23 mouse cellular contexts compared by ENCODE assay signal in genomic region chr8:11443611-11444010, GRCm38 (mm10). TPM values are rescaled to one million over a fixed set of nuclear protein-coding genes. Genes with fewer than 3 reads are reported as not detected.
DNase-seq lines count a peak whose midpoint lies in the region; ATAC-seq and TF ChIP-seq lines count a peak whose summit lies in the region.
"Had no signal": no experiment of that assay in that cellular context is flagged by ENCODE, and none has a peak within 500 bp of the region (broad histone marks: within the 10 kb centered on the region; RNA-seq: fewer than 3 reads in every experiment).

No protein-coding gene starts in this region.

- TF ChIP-seq POLR2A in lung, adult 2 months (IDR thresholded peaks at IDR 0.05; ENCODE audit: borderline replicate concordance, extremely low read depth, low read depth, low read length): no peak

- peaks cover 21% of the 10 kb centered on the region for H3K4me1 ChIP-seq in erythroblast, embryonic 14.5 days (ENCODE audit: control insufficient read depth)
- H3K4me1 ChIP-seq in liver, embryonic 14.5 days (replicated peaks; ENCODE audit: control insufficient read depth in 2 of 2, insufficient read depth in 2 of 2, low read length in 1 of 2): peaks cover 0 to 9% of the 10 kb centered on the region in 2 experiments; a peak in 1 of 4 replicates
- no peaks in the 10 kb centered on the region for H3K4me1 ChIP-seq in lung, adult 2 months (ENCODE audit: control insufficient read depth, insufficient read depth, low read length)
- H3K4me1 ChIP-seq: embryonic facial prominence, embryonic 13.5 days; heart, embryonic 15.5 days; hindbrain, embryonic 10.5 days had no signal

- H3K4me3 ChIP-seq in erythroblast, embryonic 14.5 days (replicated peaks): peak overlapping the region; percentile 55
- peak overlapping the region in 1 of 2 experiments; percentile 25; a peak in 2 of 4 replicates for H3K4me3 ChIP-seq in liver, embryonic 14.5 days (ENCODE audit: insufficient read depth in 1 of 2, low read depth in 2 of 2, low read length in 2 of 2)
- no peak overlapping the region for H3K4me3 ChIP-seq in lung, adult 2 months (replicated peaks; ENCODE audit: extremely low read depth, low read depth, low read length)
- H3K4me3 ChIP-seq: embryonic facial prominence, embryonic 13.5 days; forebrain, embryonic 10.5 days; heart, adult 2 months; heart, embryonic 15.5 days; hindbrain, embryonic 10.5 days had no signal

- DNase-seq in liver: peak; percentile 37
- no peak for DNase-seq in liver, embryonic 14.5 days (ENCODE audit: low read depth in 3 of 3, low spot score in 3 of 3)
- no peak for DNase-seq in adrenal gland, adult 2 months
- no peak for DNase-seq in lung, adult 2 months
- DNase-seq: adrenal gland, postnatal 14 days; B cell, adult 2 months; cerebellum, adult 18-20 months; cerebellum, adult 9-11 months; cerebellum, postnatal 36 days; heart, adult 2 months; heart, postnatal 14 days had no signal

- peak overlapping the region; percentile 20 for H3K4me2 ChIP-seq in liver, embryonic 14.5 days (ENCODE audit: low read depth)
- H3K4me2 ChIP-seq: embryonic facial prominence, embryonic 13.5 days; heart, embryonic 11.5 days; heart, embryonic 15.5 days; hindbrain, embryonic 14.5 days had no signal

- no peak for ATAC-seq in erythroblast, adult 5-6 weeks (replicated peaks; ENCODE audit: low FRiP score, poor library complexity, severe bottlenecking)
- ATAC-seq in liver, embryonic 14.5 days (ENCODE audit: insufficient read depth): peak; percentile 81; the same call in 1 of the 2 replicates
- ATAC-seq in megakaryocyte progenitor cell, adult 5-6 weeks (replicated peaks; ENCODE audit: poor library complexity): peak; percentile 35; the same call in 1 of the 2 replicates
- ATAC-seq: CD4-positive, CD25-positive, alpha-beta regulatory T cell, adult 4 months; forebrain, embryonic 14.5 days had no signal

- H3K9ac ChIP-seq in liver, embryonic 14.5 days (replicated peaks): no peak overlapping the region
- H3K9ac ChIP-seq: embryonic facial prominence, embryonic 13.5 days; heart, embryonic 15.5 days; hindbrain, embryonic 14.5 days had no signal

- no peak overlapping the region for H3K27ac ChIP-seq in liver, embryonic 14.5 days
- H3K27ac ChIP-seq: embryonic facial prominence, embryonic 13.5 days; heart, adult 2 months; heart, embryonic 15.5 days; hindbrain, embryonic 10.5 days; hindbrain, embryonic 14.5 days had no signal

- H3K27me3 ChIP-seq in erythroblast, embryonic 14.5 days (ENCODE audit: control insufficient read depth): no peaks in the 10 kb centered on the region
- H3K27me3 ChIP-seq in liver, embryonic 14.5 days (ENCODE audit: control insufficient read depth, insufficient read depth, low read length): no peaks in the 10 kb centered on the region
- H3K27me3 ChIP-seq: embryonic facial prominence, embryonic 13.5 days; heart, embryonic 15.5 days had no signal

- TF ChIP-seq CTCF in liver, embryonic 14.5 days (IDR thresholded peaks at IDR 0.05; ENCODE audit: low read depth): no peak
- no peak for TF ChIP-seq CTCF in lung, adult 2 months (IDR thresholded peaks at IDR 0.05; ENCODE audit: insufficient read depth, low read length)

- peaks cover 3% of the 10 kb centered on the region; the same call in 1 of the 2 replicates for H3K36me3 ChIP-seq in erythroblast, embryonic 14.5 days (ENCODE audit: control insufficient read depth)
- no peaks in the 10 kb centered on the region for H3K36me3 ChIP-seq in liver, embryonic 14.5 days (replicated peaks; ENCODE audit: control insufficient read depth, insufficient read depth, low read depth)
- H3K36me3 ChIP-seq: G1E had no signal

- H3K9me3 ChIP-seq in erythroblast, embryonic 14.5 days (ENCODE audit: control insufficient read depth, low read length): no peaks in the 10 kb centered on the region
- no peaks in the 10 kb centered on the region for H3K9me3 ChIP-seq in liver, embryonic 14.5 days (ENCODE audit: control insufficient read depth, low read length)
- H3K9me3 ChIP-seq: embryonic facial prominence, embryonic 13.5 days; forebrain, embryonic 10.5 days; G1E; heart, embryonic 15.5 days; hindbrain, embryonic 10.5 days had no signal

- 38% methylated on average over 9 of the region's 9 CpGs for WGBS in liver, embryonic 14.5 days (ENCODE audit: insufficient replicate concordance)
- WGBS in lung, adult 2 months: 77% methylated on average over 9 of the region's 9 CpGs

- TF ChIP-seq EP300 in liver, embryonic 14.5 days (IDR thresholded peaks at IDR 0.05; ENCODE audit: low read depth): no peak

RNA-seq across cellular contexts. Expression of gene Rab20, which starts 34.9 kb away (rescaled TPM):
- polyA plus RNA-seq in erythroblast, embryonic 14.5 days (2012): 0.05 and 0.09 TPM in 2 replicates
- 0.63 and 4.8 TPM in 2 replicates for total RNA-seq in erythroblast, adult 5-6 weeks (2015; ENCODE audit: low replicate concordance)
- 1.5 and 4.4 TPM in 2 replicates for total RNA-seq in erythroblast, adult 5-6 weeks (2017; ENCODE audit: low replicate concordance)
- 2.7 and 2.8 TPM in 2 replicates for polyA plus RNA-seq in liver, embryonic 14.5 days (2012; rRNA removed)
- polyA plus RNA-seq in liver, embryonic 14.5 days (2014; fragmentation: Nextera tagmentation; extraction: Ambion mirVana): 2.9 and 3.1 TPM in 2 replicates
- 1.3 and 2.2 TPM in 2 replicates for total RNA-seq in megakaryocyte progenitor cell, adult 5-6 weeks (2015)
- 3.7 and 5.2 TPM in 2 replicates for total RNA-seq in megakaryocyte progenitor cell, adult 5-6 weeks (2017)
- total RNA-seq in adrenal gland, adult 2 months (2021): 1 to 10 TPM; 7.9 to 9.6 TPM
- polyA plus RNA-seq in adrenal gland, adult 2 months (2012; rRNA removed): 16.6 and 19.6 TPM in 2 replicates
- polyA plus RNA-seq in lung, adult 2 months (2012; rRNA removed): 17.3 and 19.5 TPM in 2 replicates
- total RNA-seq: G1E had no signal
- polyA plus RNA-seq: G1E had no signal

RNA-seq across cellular contexts. Expression of gene Naxd, which starts 53.7 kb away (rescaled TPM):
- 3.1 and 3.9 TPM in 2 replicates for polyA plus RNA-seq in erythroblast, embryonic 14.5 days (2012)
- 11.0 and 14.8 TPM in 2 replicates for total RNA-seq in erythroblast, adult 5-6 weeks (2015; ENCODE audit: low replicate concordance)
- 11.7 and 13.9 TPM in 2 replicates for total RNA-seq in erythroblast, adult 5-6 weeks (2017; ENCODE audit: low replicate concordance)
- polyA plus RNA-seq in liver, embryonic 14.5 days (2012; rRNA removed): 26.9 and 29.8 TPM in 2 replicates
- 31.9 and 33.0 TPM in 2 replicates for polyA plus RNA-seq in liver, embryonic 14.5 days (2014; fragmentation: Nextera tagmentation; extraction: Ambion mirVana)
- 59.8 and 65.7 TPM in 2 replicates for total RNA-seq in megakaryocyte progenitor cell, adult 5-6 weeks (2015)
- 70.6 and 72.5 TPM in 2 replicates for total RNA-seq in megakaryocyte progenitor cell, adult 5-6 weeks (2017)
- total RNA-seq in adrenal gland, adult 2 months (2021): 10 to 100 TPM; 67.2 to 75.3 TPM
- 103 and 114 TPM in 2 replicates for polyA plus RNA-seq in adrenal gland, adult 2 months (2012; rRNA removed)
- polyA plus RNA-seq in lung, adult 2 months (2012; rRNA removed): 142 and 150 TPM in 2 replicates
